Comparison of ENCODE assay signal across 20 mouse cellular contexts in genomic region chr7:16839427-16840108, GRCm38 (mm10). TPM values are rescaled to one million over a fixed set of nuclear protein-coding genes. Genes with fewer than 3 reads are reported as not detected.
"Had no signal": no experiment of that assay in that cellular context is flagged by ENCODE, and none has a peak within 500 bp of the region (broad histone marks: within the 10 kb centered on the region; RNA-seq: fewer than 3 reads in every experiment).

No protein-coding gene starts in this region.

- H3K4me2 ChIP-seq: liver, embryonic 15.5 days; lung, embryonic 14.5 days; midbrain, embryonic 12.5 days; neural tube, embryonic 13.5 days; neural tube, embryonic 15.5 days had no signal

- H3K27ac ChIP-seq: liver, embryonic 15.5 days; midbrain, embryonic 10.5 days; midbrain, embryonic 12.5 days; neural tube, embryonic 13.5 days; neural tube, embryonic 15.5 days had no signal

- H3K27me3 ChIP-seq: liver, embryonic 15.5 days; neural tube, embryonic 13.5 days; neural tube, embryonic 15.5 days had no signal

- ATAC-seq: midbrain, embryonic 16.5 days had no signal

- H3K9me3 ChIP-seq: liver, embryonic 15.5 days; midbrain, embryonic 10.5 days; midbrain, embryonic 12.5 days; neural tube, embryonic 13.5 days; neural tube, embryonic 15.5 days had no signal

- H3K9ac ChIP-seq: liver, embryonic 15.5 days; lung, embryonic 14.5 days; midbrain, embryonic 12.5 days; neural tube, embryonic 13.5 days; neural tube, embryonic 15.5 days had no signal

- H3K4me3 ChIP-seq: liver, embryonic 15.5 days; midbrain, embryonic 10.5 days; midbrain, embryonic 12.5 days; myocyte; neural tube, embryonic 13.5 days; neural tube, embryonic 15.5 days had no signal

- DNase-seq: lung, adult 18-20 months; lung, embryonic 14.5 days; lung, postnatal 10 days; lung, postnatal 4 days; midbrain, embryonic 14.5 days; retina, postnatal 1 day; right cerebral cortex, adult 18-20 months; right cerebral cortex, postnatal 25 days; right cerebral cortex, postnatal 4 days; thymus, adult 18-20 months; thymus, postnatal 14 days; thymus, postnatal 36 days had no signal

RNA-seq across cellular contexts. Expression of gene Gng8, which starts 52.0 kb away (rescaled TPM):
- total RNA-seq: megakaryocyte-erythroid progenitor cell, adult 5-6 weeks had no signal
